Mouse (Mus musculus): Measurements from ENCODE around the gene Pcdh10. TPM values are rescaled to one million over a fixed set of nuclear protein-coding genes. Genes with fewer than 3 reads are reported as not detected.
A peak's percentile ranks its signal among the peaks of the same experiment; 100 is the strongest.

Pcdh10 gene
- total RNA-seq (2021) = not detected

DNA sequence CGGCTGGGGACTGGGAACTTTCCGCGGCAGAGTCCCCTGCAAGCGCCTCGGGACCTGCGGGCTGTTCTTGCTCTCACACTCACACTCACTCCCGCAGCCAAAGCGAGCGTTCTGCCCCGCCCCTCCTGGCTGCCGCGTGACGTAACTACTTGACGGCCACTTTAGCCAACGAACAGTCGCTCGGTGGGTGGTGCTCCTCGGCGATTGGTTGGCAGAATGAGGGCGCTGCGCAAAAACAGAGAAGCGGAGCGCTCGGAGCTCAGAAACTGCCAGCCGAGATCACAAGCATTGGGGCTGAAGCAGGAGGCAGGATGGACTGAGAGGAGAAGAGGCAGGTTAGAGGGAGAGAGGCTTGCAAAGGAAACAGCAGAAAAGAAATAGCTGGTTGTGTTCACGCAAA, at the start of gene Pcdh10:
TSS of gene Pcdh10 (plus strand) at position 254 of the 400 bp plus-strand sequence.
- intact Hi-C loops (cut with DNase I) = no loop called here
- peak; percentile 83 to 84 for DNase-seq

DNA sequence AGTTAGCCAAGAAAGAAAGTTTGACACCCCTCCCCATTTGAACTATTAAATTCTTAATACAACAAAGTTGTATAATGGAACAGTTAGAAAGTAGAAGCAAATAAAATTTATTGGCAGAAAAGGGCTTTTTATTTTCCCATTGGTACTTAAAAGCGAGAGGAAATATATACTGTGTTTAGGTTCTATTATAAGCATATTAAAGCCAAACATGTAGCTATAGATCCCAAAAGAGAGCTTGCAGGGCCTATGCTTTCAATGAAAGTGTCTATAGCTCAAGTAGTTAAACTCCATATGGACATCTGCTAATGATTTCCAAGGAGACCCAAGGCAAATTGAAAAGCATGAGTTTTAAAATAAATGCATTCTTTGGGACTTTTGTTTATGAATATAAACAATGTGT, 22.3 kb upstream of the Pcdh10 start:
- no peak for DNase-seq
- intact Hi-C loops (cut with DNase I) = no loop called here

GRCm38 (mm10) chr3:45368952-45369351, 9.2 kb upstream of the Pcdh10 start:
- intact Hi-C loops (cut with DNase I) = no loop called here
- DNase-seq = no peak

DNA sequence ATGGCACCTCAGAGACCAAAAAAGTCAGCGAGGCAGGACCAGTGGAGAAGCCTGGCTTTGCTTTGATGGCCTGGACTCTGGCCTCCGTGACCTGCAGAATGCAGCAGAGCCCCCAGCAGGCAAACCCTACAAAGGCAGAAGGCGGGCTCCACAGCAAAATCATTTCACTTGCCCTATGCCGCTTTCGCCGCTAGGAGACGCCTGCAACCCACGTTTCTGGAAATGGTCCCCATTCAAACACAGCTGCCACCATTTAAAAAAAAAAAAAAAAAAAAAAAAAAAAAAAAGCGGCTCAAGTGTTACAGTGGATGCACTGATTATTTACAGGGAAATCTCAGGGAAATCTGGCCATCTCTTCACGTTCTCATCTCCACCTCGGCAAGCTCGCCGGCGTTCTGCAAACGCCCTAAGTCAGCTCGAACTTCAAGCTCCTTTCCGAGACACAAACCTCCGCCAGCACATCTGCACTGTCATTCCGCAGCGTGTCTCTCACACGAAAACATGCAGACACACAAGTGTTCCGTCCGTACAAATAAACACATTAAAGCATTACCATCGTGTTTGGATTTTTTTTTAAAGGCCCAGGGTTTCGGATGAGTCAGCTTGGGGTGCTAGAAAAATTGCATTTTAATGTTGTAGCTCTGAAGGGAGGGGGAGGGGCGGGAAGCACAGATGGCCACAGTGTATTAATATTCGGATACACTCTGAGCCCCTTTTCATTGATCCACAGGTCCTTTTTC, 2.3 kb upstream of the Pcdh10 start:
- DNase-seq = peak; percentile 25 to 44
- intact Hi-C loops (cut with DNase I) = no loop called here

DNA sequence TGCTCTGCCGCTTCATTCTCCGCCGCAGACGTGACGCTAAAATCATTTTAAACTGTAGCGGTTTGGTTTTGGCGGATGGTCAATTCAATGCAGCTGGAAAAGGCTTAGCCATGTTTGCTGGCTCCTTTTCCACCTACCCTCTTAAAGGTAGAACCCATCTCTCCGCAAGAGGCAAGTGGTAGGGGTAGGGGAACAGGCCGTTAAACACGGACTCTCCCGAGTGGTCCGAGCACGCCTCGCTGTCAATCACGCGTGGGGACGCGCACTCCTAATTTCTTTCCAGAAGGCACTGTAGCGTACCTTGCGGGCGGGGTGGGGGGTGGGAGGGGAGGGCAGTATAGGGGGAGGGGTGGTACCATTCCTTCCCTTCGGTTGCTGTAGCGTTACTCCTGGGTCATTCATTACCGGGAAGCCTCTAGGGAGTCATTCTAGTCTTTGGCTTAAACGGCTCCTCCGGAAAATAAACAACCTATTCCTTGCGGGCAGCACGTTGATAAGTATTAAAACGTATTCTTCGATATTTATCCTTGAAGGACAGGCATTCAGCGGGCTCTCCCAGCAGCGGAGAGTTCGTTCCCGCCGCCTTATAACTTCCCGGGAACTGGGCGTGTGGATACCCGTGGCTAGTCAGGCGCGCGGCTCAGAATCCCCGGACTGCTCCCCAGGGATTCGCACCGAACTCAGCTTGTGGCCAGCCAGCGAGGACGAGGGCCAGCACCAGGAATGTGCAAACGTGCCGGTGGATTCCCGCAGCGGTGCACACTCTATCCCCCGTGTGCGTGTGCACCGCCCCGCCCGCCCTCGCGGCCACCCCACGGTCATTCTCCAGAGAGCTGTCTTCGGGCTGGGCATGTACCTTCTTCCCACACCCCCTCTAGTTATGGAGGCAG, 1.5 kb upstream of the Pcdh10 start:
- intact Hi-C loops (cut with DNase I) = no loop called here
- DNase-seq = no peak

DNA sequence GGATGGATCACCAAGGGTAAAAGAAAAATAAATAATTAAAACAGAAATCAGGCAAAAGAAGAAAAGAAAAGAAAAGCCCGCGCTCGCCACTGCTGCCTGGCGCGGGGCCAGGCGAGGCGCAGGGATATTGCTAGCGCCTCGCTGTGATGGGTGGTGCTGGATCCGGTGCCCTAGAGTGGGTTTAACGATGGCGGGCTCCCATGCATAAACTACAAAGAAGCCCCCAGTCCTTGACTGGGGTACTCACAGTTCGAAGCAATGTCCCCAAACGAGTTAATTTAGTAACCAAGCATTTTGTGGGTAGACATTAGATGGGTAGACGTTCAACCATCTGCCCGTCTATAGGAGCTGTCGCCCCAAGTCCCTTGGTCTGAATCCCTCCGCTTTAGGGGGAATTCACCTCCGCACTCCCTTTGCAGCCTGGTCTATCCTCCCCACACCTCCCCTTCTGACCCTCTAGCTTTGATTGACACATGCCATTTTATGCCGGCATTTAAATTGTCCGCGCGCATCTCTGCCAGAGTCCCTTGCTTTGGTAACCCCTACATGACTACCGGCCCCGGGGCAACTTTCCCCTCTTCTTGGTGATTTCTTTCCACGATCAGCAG, 703 bp upstream of the Pcdh10 start:
- DNase-seq = no peak
- intact Hi-C loops (cut with DNase I) = no loop called here

GRCm38 (mm10) chr3:45379541-45379971, 1.4 kb downstream of the Pcdh10 start:
- DNase-seq = no peak
- intact Hi-C loops (cut with DNase I) = no loop called here

DNA sequence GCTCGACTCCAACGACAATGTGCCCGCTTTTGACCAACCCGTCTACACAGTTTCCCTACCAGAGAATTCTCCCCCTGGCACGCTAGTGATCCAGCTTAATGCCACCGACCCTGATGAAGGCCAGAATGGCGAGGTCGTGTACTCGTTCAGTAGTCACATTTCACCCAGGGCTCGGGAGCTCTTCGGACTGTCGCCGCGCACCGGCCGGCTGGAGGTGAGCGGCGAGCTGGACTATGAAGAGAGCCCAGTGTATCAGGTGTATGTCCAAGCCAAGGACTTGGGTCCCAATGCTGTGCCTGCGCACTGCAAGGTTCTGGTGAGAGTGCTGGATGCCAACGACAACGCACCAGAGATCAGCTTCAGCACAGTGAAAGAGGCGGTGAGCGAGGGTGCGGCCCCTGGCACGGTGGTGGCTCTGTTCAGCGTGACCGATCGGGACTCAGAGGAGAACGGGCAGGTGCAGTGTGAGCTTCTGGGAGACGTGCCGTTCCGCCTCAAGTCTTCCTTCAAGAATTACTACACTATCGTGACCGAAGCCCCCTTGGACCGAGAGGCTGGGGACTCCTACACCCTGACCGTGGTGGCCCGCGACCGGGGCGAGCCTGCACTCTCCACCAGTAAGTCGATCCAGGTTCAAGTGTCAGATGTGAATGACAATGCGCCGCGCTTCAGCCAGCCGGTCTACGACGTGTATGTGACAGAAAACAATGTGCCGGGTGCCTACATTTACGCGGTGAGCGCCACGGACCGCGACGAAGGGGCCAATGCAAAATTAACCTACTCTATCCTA, 2.0 kb downstream of the Pcdh10 start:
- DNase-seq = no peak

DNA sequence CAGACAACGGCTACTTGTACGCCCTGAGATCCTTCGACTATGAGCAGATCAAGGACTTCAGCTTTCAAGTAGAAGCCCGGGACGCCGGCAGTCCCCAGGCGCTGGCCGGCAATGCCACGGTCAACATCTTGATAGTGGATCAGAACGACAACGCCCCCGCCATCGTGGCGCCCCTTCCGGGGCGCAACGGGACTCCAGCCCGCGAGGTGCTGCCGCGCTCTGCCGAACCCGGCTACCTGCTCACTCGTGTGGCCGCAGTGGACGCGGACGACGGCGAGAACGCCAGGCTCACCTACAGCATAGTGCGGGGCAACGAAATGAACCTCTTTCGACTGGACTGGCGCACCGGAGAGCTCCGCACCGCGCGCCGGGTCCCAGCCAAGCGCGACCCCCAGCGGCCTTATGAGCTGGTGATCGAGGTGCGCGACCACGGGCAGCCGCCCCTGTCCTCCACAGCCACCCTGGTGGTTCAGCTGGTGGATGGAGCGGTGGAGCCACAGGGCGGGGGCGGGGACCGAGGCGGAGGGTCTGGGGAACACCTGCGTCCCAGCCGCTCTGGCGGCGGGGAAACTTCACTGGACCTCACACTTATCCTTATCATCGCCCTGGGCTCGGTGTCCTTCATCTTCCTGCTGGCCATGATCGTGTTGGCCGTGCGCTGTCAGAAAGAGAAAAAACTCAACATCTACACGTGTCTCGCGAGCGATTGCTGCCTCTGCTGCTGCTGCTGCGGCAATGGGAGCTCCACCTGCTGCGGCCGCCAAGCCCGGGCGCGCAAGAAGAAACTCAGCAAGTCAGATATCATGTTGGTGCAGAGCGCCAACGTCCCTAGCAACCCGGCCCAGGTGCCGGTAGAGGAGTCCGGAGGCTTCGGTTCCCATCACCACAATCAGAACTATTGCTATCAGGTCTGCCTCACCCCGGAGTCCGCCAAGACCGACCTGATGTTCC, 2.9 kb downstream of the Pcdh10 start:
- intact Hi-C loops (cut with DNase I) = no loop called here
- no peak for DNase-seq

More for the DNA sequence above, 2.0 kb downstream of the Pcdh10 start:
- intact Hi-C loops (cut with DNase I) = no loop called here

- no peak for DNase-seq
- intact Hi-C loops (cut with DNase I) = no loop called here
These were observed 4.0 kb downstream of the Pcdh10 start for GRCm38 (mm10) chr3:45382032-45382755.

DNA sequence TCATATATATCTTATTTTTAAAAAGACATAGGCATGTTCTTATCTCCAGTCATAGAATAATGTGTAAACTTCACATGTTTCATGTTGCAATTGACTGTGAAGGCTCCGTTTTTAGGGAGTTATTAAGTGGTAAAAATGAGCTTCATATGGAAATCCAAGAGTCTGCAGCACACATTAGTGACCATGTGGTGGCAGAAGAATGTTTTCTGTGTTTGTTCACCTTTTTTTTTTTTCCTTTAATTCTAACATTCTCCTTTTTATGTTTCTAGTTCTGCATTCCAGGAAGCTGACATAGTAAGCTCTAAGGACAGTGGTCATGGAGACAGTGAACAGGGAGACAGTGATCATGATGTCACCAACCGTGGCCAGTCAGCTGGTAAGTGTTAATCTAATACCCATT, 5.6 kb downstream of the Pcdh10 start:
- no peak for DNase-seq
- intact Hi-C loops (cut with DNase I) = no loop called here

- intact Hi-C loops (cut with DNase I) = no loop called here
- DNase-seq = no peak
These were observed 6.8 kb downstream of the Pcdh10 start for GRCm38 (mm10) chr3:45385028-45385427.

DNA sequence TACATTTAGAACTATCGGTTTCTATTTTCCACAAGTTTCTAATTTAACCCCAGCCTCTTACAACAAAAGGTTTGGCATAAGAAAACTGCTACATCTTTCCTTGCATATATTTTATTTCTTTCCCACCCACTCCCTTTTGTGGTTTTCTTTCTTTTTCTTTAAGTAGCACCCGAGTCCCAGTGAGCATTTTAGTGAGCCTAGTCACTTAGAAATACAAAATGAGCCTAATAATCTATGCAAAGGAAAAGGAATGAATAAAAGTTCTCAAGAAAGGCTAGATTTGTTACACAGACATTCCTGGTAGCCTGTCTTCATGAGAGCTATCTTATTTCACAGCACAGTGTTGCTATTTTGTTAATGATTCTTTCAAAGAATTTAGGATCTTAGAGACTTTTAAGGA, 7.3 kb downstream of the Pcdh10 start:
- DNase-seq = no peak
- intact Hi-C loops (cut with DNase I) = no loop called here

DNA sequence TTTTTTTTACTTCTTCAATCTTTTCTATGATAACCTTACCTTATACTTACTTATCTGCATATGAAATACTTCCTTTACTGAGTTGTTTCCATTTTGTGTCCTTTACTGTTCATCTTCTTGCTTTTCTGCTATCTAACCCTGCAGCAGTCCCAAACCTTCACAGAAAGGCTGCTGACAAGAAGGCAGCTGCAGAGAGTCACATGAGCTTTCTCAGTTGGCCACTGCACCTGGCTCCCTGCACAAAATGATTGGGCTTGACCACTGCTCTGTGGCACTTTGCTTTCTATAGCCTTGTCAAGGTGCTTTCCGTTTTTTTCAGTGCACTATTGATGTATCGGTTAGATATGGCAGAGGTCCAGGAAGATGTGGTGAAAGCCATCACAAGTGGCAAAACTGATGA, 8.3 kb downstream of the Pcdh10 start:
- intact Hi-C loops (cut with DNase I) = no loop called here
- no peak for DNase-seq

DNA sequence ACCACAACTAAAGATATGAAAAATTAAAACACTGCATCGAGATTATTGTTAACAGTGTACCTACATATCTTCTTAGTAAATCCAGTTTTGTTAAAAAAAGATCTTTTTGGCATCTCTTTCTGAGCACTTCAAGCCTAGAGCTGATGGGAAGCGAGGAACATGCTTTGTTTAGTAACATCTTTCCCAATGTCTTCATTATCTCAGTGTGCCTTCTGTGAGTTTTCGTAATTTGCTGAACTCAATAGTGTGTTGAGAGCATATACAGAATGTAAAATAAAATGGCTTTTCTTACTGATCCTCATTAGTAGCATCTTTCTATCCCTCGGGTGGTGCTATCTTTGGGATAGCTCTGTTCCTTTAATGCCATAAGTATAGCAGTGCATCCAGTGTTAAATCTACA, 18.9 kb downstream of the Pcdh10 start:
- intact Hi-C loops (cut with DNase I) = no loop called here
- DNase-seq = no peak

DNA sequence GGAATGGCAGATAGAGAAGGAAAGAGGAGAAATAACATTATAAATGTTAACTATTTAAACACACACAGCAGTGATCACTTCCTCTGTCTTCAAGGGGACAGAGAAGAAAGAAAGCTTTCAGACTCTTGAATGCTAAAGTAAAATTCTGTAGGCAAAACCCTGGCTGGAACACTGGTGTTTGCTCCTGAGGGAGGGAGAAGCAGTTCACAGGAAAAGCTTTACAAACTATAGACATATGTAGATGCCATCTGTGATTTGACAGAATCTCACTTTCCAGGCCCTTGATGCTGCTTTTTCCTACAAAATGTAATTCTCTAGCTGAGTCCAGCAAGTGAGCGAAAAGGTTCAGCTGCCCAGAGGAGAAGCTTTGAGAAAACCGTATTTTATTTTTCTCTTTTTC, 25.0 kb downstream of the Pcdh10 start:
- intact Hi-C loops (cut with DNase I) = no loop called here
- no peak for DNase-seq

- no peak for DNase-seq
- intact Hi-C loops (cut with DNase I) = no loop called here
These were observed 53.5 kb downstream of the Pcdh10 start for GRCm38 (mm10) chr3:45431691-45432090.

DNA sequence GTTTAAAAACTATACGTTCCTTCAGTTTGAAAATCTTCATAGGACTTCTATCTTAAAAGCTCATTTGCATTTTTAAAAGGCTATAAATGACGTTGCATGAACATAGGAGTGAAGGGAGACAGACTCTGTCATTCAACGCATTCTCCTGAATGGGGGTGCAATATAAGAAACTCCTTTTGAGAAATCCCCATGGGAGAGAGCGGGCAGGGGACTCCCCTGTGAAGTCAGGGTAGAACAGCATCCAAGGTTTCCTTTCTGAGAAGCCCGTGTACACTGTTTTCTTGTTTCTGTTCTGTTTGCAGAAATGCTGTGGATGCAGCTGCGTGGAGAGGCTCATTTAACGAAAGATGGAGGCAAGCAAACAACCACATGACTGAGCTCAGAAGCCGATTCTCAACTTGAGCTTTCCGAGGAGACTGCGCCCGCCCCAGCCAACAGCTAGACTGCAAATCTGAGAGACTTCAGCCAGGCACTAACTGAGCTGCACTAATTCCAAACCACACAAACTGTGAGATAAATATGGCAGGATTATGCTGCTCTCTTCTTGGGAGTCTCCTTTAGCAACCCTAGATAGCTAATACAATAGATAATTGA, 54.1 kb downstream of the Pcdh10 start:
- DNase-seq = no peak
- intact Hi-C loops (cut with DNase I) = no loop called here
